Mouse (Mus musculus): ENCODE data around the gene Nhsl1.

The Nhsl1 gene

GRCm38 (mm10) chr10:18318916-18319481, at the start of gene Nhsl1:
Gene Nhsl1 (plus strand): TSS chr10:18318985.
- DNase-seq (ENCODE audit: low spot score), result no peak

GRCm38 (mm10) chr10:18276090-18276734, 42.6 kb upstream of the Nhsl1 start:
- no peak for DNase-seq (ENCODE audit: low spot score)

- no peak for DNase-seq (ENCODE audit: low spot score)
Observed at GRCm38 (mm10) chr10:18283991-18284390, 34.8 kb upstream of the Nhsl1 start.

GRCm38 (mm10) chr10:18289512-18289911, 29.3 kb upstream of the Nhsl1 start:
- no peak for DNase-seq (ENCODE audit: low spot score)

- DNase-seq (ENCODE audit: low spot score), result no peak
Observed at GRCm38 (mm10) chr10:18305106-18305505, 13.7 kb upstream of the Nhsl1 start.

GRCm38 (mm10) chr10:18315071-18315470, 3.7 kb upstream of the Nhsl1 start:
- DNase-seq (ENCODE audit: low spot score), result no peak

GRCm38 (mm10) chr10:18317521-18317920, 1.3 kb upstream of the Nhsl1 start:
- no peak for DNase-seq (ENCODE audit: low spot score)

- DNase-seq (ENCODE audit: low spot score), result no peak
Observed at GRCm38 (mm10) chr10:18317961-18318915, 547 bp upstream of the Nhsl1 start.

GRCm38 (mm10) chr10:18319691-18320090, 906 bp downstream of the Nhsl1 start:
- no peak for DNase-seq (ENCODE audit: low spot score)

- DNase-seq (ENCODE audit: low spot score), result no peak
Observed at GRCm38 (mm10) chr10:18321861-18322260, 3.1 kb downstream of the Nhsl1 start.

GRCm38 (mm10) chr10:18323701-18324100, 4.9 kb downstream of the Nhsl1 start:
- DNase-seq (ENCODE audit: low spot score), result no peak

GRCm38 (mm10) chr10:18328331-18328908, 9.6 kb downstream of the Nhsl1 start:
- DNase-seq (ENCODE audit: low spot score), result no peak

GRCm38 (mm10) chr10:18329096-18330038, 10.6 kb downstream of the Nhsl1 start:
- DNase-seq (ENCODE audit: low spot score), result peak; percentile 3

- no peak for DNase-seq (ENCODE audit: low spot score)
Observed at GRCm38 (mm10) chr10:18330445-18330844, 11.7 kb downstream of the Nhsl1 start.

- no peak for DNase-seq (ENCODE audit: low spot score)
Observed at GRCm38 (mm10) chr10:18333575-18333974, 14.8 kb downstream of the Nhsl1 start.

- DNase-seq (ENCODE audit: low spot score), result no peak
Observed at GRCm38 (mm10) chr10:18334176-18334575, 15.4 kb downstream of the Nhsl1 start.

- DNase-seq (ENCODE audit: low spot score), result no peak
Observed at GRCm38 (mm10) chr10:18334734-18335133, 15.9 kb downstream of the Nhsl1 start.

- no peak for DNase-seq (ENCODE audit: low spot score)
Observed at GRCm38 (mm10) chr10:18337725-18338124, 18.9 kb downstream of the Nhsl1 start.

- DNase-seq (ENCODE audit: low spot score), result no peak
Observed at GRCm38 (mm10) chr10:18339386-18339785, 20.6 kb downstream of the Nhsl1 start.

- DNase-seq (ENCODE audit: low spot score), result no peak
Observed at GRCm38 (mm10) chr10:18340930-18341329, 22.1 kb downstream of the Nhsl1 start.

GRCm38 (mm10) chr10:18341444-18342196, 22.8 kb downstream of the Nhsl1 start:
- DNase-seq (ENCODE audit: low spot score), result no peak

Measured in c-Kit-positive CD71-positive TER-119-positive erythroid progenitor cells, embryonic 14.5 days (primary cell).